Mouse (Mus musculus) heart, embryonic 10.5 days (tissue): ENCODE measurements around the gene Rbmxl1. TPM values are rescaled to one million over a fixed set of nuclear protein-coding genes. Genes with fewer than 3 reads are reported as not detected.

Experiments used
- DNase-seq: peaks from one replicate; pipeline ENCODE4 v3.0.0-alpha.2; 2017; ENCODE audit warnings: low spot score
- H3K27ac ChIP-seq: fragments of 300-500 bp; sonication (generic); 2 replicates; pipeline ENCODE4 v1.5.1; 2016; ENCODE audit warnings: mild to moderate bottlenecking
- H3K27me3 ChIP-seq: fragments of 300-500 bp; sonication (generic); 2 replicates; pipeline ENCODE4 v1.6.1; 2016; ENCODE audit warnings: mild to moderate bottlenecking; ENCODE audit not compliant: poor library complexity, insufficient read depth, severe bottlenecking
- H3K36me3 ChIP-seq: fragments of 300-500 bp; sonication (generic); 2 replicates; pipeline ENCODE4 v1.6.1; 2016; ENCODE audit warnings: mild to moderate bottlenecking, moderate library complexity
- H3K4me1 ChIP-seq: fragments of 300-500 bp; sonication (generic); 2 replicates; pipeline ENCODE4 v1.6.1; 2016; ENCODE audit warnings: mild to moderate bottlenecking
- H3K4me3 ChIP-seq: fragments of 300-500 bp; sonication (generic); 2 replicates; pipeline ENCODE4 v1.5.1; 2016; ENCODE audit warnings: mild to moderate bottlenecking, moderate library complexity
- H3K9me3 ChIP-seq: fragments of 300-500 bp; sonication (generic); 2 replicates; pipeline ENCODE4 v1.6.1; 2016; ENCODE audit warnings: mild to moderate bottlenecking, moderate library complexity
- WGBS: fragments of 180-500 bp; shearing (Covaris S2); methylation state at CpG from one replicate; pipeline ENCODE4 v1.1.7; 2016; 5-methylcytosine and 5-hydroxymethylcytosine counted together
- polyA plus RNA-seq: library from polyadenylated mRNA; unstranded; fragments of >200 nt; fragmentation: Nextera tagmentation; extraction: Ambion mirVana; gene quantifications from 2 replicates; pipeline ENCODE4 v1.2.1, GENCODE M21; 2016

Rbmxl1 gene
- polyA plus RNA-seq, 1 experiment from 2014 or later: 273 TPM

DNA sequence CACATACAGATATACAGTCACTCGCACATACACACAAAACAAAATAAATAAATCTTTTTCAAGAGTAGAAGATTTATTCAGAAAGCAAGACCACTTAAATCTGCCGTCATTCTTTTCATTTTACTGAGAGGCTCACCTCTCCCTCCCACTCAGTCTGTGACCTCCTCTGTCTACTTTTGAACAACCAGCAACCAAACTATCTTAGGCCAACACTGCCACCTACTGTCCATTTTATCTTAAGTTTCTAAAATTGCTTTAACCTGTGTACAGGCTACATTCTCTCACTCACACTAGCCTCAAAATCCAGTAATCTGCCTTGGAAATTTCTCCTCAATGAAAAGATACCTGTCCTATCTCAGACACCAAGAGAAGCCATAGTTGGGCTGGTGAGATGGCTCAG lies 40.8 kb downstream of the Rbmxl1 start:
- Histone ChIP-seq H3K4me3 (no peak overlapping the region), H3K36me3 (no peaks in the 10 kb centered on the region), H3K9me3 (no peaks in the 10 kb centered on the region), H3K27me3 (no peaks in the 10 kb centered on the region), H3K4me1 (no peaks in the 10 kb centered on the region), H3K27ac (no peak overlapping the region)
- no peak for DNase-seq
- 80% methylated on average over 2 of the region's 2 CpGs for WGBS

DNA sequence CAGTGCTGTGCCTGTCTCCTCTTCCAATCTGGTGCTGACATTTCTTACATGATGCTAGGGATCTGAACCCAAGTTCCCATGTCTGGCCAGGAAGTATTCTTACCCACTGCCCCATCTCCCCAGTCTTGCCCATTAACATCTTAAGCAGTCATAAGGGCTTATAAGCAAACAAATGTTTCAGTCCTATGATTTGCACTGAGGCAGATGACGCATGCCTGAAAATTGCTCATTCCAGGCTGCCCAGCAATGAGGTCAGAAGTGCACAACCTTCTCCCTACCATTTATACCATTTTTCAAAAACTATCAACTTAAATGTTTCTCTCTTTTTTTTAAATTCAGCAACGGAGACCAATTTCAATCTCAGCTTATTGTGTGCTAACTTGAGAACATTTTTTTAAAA lies 44.8 kb downstream of the Rbmxl1 start:
- H3K27ac ChIP-seq: no peak overlapping the region
- no peaks in the 10 kb centered on the region for H3K4me1 ChIP-seq
- H3K4me3 ChIP-seq: no peak overlapping the region
- no peaks in the 10 kb centered on the region for H3K36me3 ChIP-seq
- no peak for DNase-seq
- no peaks in the 10 kb centered on the region for H3K27me3 ChIP-seq
- 80% methylated on average over 2 of the region's 2 CpGs for WGBS
- no peaks in the 10 kb centered on the region for H3K9me3 ChIP-seq

DNA sequence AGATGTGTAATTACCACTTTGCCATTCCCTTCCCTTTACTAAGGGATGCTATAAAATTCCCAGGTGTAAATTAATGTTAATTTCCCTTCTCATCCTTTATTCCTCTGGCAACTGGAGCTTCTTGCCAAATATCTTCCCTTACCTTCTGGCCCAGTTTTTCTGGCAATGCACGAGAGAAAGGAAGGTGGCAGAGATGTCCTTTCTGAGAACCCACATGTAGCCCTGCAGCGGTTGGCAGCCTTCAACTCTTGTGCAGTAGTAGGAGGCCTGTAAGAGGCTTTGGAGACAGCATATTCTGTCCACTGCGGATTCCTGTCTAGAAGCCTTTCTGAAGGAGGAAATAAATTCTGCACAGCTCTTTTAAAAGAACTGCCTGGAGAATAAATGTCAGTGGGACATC lies 52.3 kb downstream of the Rbmxl1 start:
- Histone ChIP-seq H3K27ac (no peak overlapping the region), H3K27me3 (no peaks in the 10 kb centered on the region), H3K36me3 (no peaks in the 10 kb centered on the region), H3K9me3 (no peaks in the 10 kb centered on the region), H3K4me3 (no peak overlapping the region), H3K4me1 (no peaks in the 10 kb centered on the region)
- DNase-seq: no peak
- WGBS: 84% methylated on average over 3 of the region's 3 CpGs

Other genes starting within 250 kb of the Rbmxl1 start
- not detected in 2 replicates for gene Pou4f2, start 72.3 kb downstream of the Rbmxl1 start, polyA plus RNA-seq
- 9.2 and 10.0 TPM in 2 replicates for gene Slc10a7, start 448 bp upstream of the Rbmxl1 start, polyA plus RNA-seq